Mouse (Mus musculus) urinary bladder, adult 18-20 months (tissue): ENCODE measurements around the gene Stox2.

Experiments
- DNase-seq, 2 experiments: peaks; one replicate each; pipeline ENCODE4 v3.0.0; 2022; ENCODE audit warnings: low spot score in 2 of 2, mixed read lengths in 2 of 2

Gene Stox2

GRCm38 (mm10) chr8:47354523-47355168 is 91.5 kb downstream of the Stox2 start:
- no peak for DNase-seq

- DNase-seq, result peak; percentile 71 to 84
Observed at GRCm38 (mm10) chr8:47351914-47352701, 94.1 kb downstream of the Stox2 start.

GRCm38 (mm10) chr8:47349082-47349481 is 97.1 kb downstream of the Stox2 start:
- no peak for DNase-seq

GRCm38 (mm10) chr8:47347809-47348208 is 98.4 kb downstream of the Stox2 start:
- DNase-seq, result no peak

GRCm38 (mm10) chr8:47345772-47346103 is 100.4 kb downstream of the Stox2 start:
- DNase-seq, result no peak

- DNase-seq, result no peak
Observed at GRCm38 (mm10) chr8:47345085-47345771, 100.9 kb downstream of the Stox2 start.

- DNase-seq, result no peak
Observed at GRCm38 (mm10) chr8:47341474-47341873, 104.7 kb downstream of the Stox2 start.

GRCm38 (mm10) chr8:47338691-47339323 is 107.4 kb downstream of the Stox2 start:
- DNase-seq, result no peak

GRCm38 (mm10) chr8:47336433-47336832 is 109.7 kb downstream of the Stox2 start:
- no peak for DNase-seq

GRCm38 (mm10) chr8:47335940-47336339 is 110.2 kb downstream of the Stox2 start:
- no peak for DNase-seq

- peak; percentile 43 to 50 for DNase-seq
Observed at GRCm38 (mm10) chr8:47334223-47334757, 111.9 kb downstream of the Stox2 start.

GRCm38 (mm10) chr8:47332941-47333340 is 113.2 kb downstream of the Stox2 start:
- no peak for DNase-seq

- DNase-seq, result no peak
Observed at GRCm38 (mm10) chr8:47330982-47331381, 115.2 kb downstream of the Stox2 start.

GRCm38 (mm10) chr8:47326348-47326747 is 119.8 kb downstream of the Stox2 start:
- no peak for DNase-seq

- DNase-seq, result no peak
Observed at GRCm38 (mm10) chr8:47324117-47324820, 121.9 kb downstream of the Stox2 start.

GRCm38 (mm10) chr8:47321282-47321681 is 124.9 kb downstream of the Stox2 start:
- no peak for DNase-seq

- no peak for DNase-seq
Observed at GRCm38 (mm10) chr8:47320707-47321106, 125.5 kb downstream of the Stox2 start.

- no peak for DNase-seq
Observed at GRCm38 (mm10) chr8:47318468-47318867, 127.7 kb downstream of the Stox2 start.

- no peak for DNase-seq
Observed at GRCm38 (mm10) chr8:47308176-47308575, 138.0 kb downstream of the Stox2 start.

- DNase-seq, result no peak
Observed at GRCm38 (mm10) chr8:47306372-47306771, 139.8 kb downstream of the Stox2 start.

GRCm38 (mm10) chr8:47305880-47306279 is 140.3 kb downstream of the Stox2 start:
- DNase-seq, result no peak
